Mouse (Mus musculus) midbrain, embryonic 15.5 days (tissue): Measurements from ENCODE around the gene Retreg1. TPM values are rescaled to one million over a fixed set of nuclear protein-coding genes. Genes with fewer than 3 reads are reported as not detected.
A peak's percentile ranks its signal among the peaks of the same experiment; 100 is the strongest.

Source experiments
- ATAC-seq: fragments of 200-750 bp; cut with Nextera tagmentation; replicated peaks from 2 replicates; pipeline ENCODE4 v1.8.0; 2017; ENCODE audit warnings: moderate TSS enrichment
- H3K27ac ChIP-seq: fragments of 300-500 bp; sonication (generic); 2 replicates; pipeline ENCODE4 v1.5.1; 2015; ENCODE audit warnings: mild to moderate bottlenecking, inconsistent platforms
- H3K27me3 ChIP-seq: fragments of 300-500 bp; sonication (generic); replicated peaks from 2 replicates; pipeline ENCODE4 v1.6.1; 2015; ENCODE audit warnings: inconsistent platforms
- H3K36me3 ChIP-seq: fragments of 300-500 bp; sonication (generic); replicated peaks from 2 replicates; pipeline ENCODE4 v1.6.1; 2015; ENCODE audit warnings: inconsistent platforms
- H3K4me1 ChIP-seq: fragments of 300-500 bp; sonication (generic); 2 replicates; pipeline ENCODE4 v1.6.1; 2015; ENCODE audit warnings: inconsistent platforms
- H3K4me2 ChIP-seq: fragments of 300-500 bp; sonication (generic); 2 replicates; pipeline ENCODE4 v1.6.1; 2015; ENCODE audit warnings: inconsistent platforms, mild to moderate bottlenecking, moderate library complexity
- H3K4me3 ChIP-seq: fragments of 300-500 bp; sonication (generic); 2 replicates; pipeline ENCODE4 v1.5.1; 2015; ENCODE audit warnings: mild to moderate bottlenecking, inconsistent platforms
- H3K9ac ChIP-seq: fragments of 300-500 bp; sonication (generic); 2 replicates; pipeline ENCODE4 v1.6.1; 2015; ENCODE audit warnings: mild to moderate bottlenecking, inconsistent platforms
- H3K9me3 ChIP-seq: fragments of 300-500 bp; sonication (generic); 2 replicates; pipeline ENCODE4 v1.6.1; 2016; ENCODE audit warnings: inconsistent platforms
- WGBS: fragments of 180-500 bp; shearing (Covaris S2); methylation state at CpG from one replicate; pipeline ENCODE4 v1.1.7; 2015; ENCODE audit warnings: mixed read lengths; 5-methylcytosine and 5-hydroxymethylcytosine counted together
- polyA plus RNA-seq: library from polyadenylated mRNA; unstranded; fragments of >200 nt; fragmentation: Nextera tagmentation; extraction: Ambion mirVana; gene quantifications from 2 replicates; pipeline ENCODE4 v1.2.1, GENCODE M21; 2015

Gene Retreg1
- polyA plus RNA-seq: 12.5 and 12.6 TPM in 2 replicates

- no peaks in the 10 kb centered on the region for H3K9me3 ChIP-seq
- peak within 1 kb of the TSS; percentile 73 for H3K27ac ChIP-seq
- peak within 1 kb of the TSS; percentile 81 for H3K4me3 ChIP-seq
- peaks cover 18% of the 10 kb centered on the region for H3K4me1 ChIP-seq
- peak within 1 kb of the TSS; percentile 87 for H3K9ac ChIP-seq
- peak within 1 kb of the TSS; percentile 90 for H3K4me2 ChIP-seq
- no peaks in the 10 kb centered on the region for H3K36me3 ChIP-seq
- under 1% methylated on average over 62 of the region's 72 CpGs for WGBS
- peak; percentile 91 for ATAC-seq
- no peaks in the 10 kb centered on the region; the same call in 1 of the 2 replicates for H3K27me3 ChIP-seq
Measured at GRCm38 (mm10) chr15:25843086-25843991, at the start of gene Retreg1. Retreg1 (plus strand) TSS chr15:25843180.

GRCm38 (mm10) chr15:25794123-25794522 lies 48.9 kb upstream of the Retreg1 start:
- H3K4me2 ChIP-seq: no peak overlapping the region
- no peaks in the 10 kb centered on the region for H3K9me3 ChIP-seq
- no peak overlapping the region for H3K27ac ChIP-seq
- H3K4me1 ChIP-seq: 0 out of 2 replicates have a peak, but pooled peaks cover 4% of the 10 kb centered on the region
- no peak for ATAC-seq
- no peak overlapping the region for H3K4me3 ChIP-seq
- H3K27me3 ChIP-seq: no peaks in the 10 kb centered on the region
- no peak overlapping the region for H3K9ac ChIP-seq
- peaks cover 3% of the 10 kb centered on the region; the same call in 1 of the 2 replicates for H3K36me3 ChIP-seq
- WGBS: 83% methylated on average over 8 of the region's 8 CpGs

- Histone ChIP-seq H3K9me3 (no peaks in the 10 kb centered on the region), H3K4me2 (no peak overlapping the region), H3K27ac (no peak overlapping the region), H3K4me3 (no peak overlapping the region), H3K9ac (no peak overlapping the region), H3K36me3 (peaks cover 3% of the 10 kb centered on the region; the same call in 1 of the 2 replicates), H3K4me1 (0 out of 2 replicates have a peak, but pooled peaks cover 4% of the 10 kb centered on the region), H3K27me3 (no peaks in the 10 kb centered on the region)
- 94% methylated on average over 9 of the region's 9 CpGs for WGBS
- no peak for ATAC-seq
Measured at GRCm38 (mm10) chr15:25795496-25795895, 47.5 kb upstream of the Retreg1 start.

GRCm38 (mm10) chr15:25796353-25796752 lies 46.6 kb upstream of the Retreg1 start:
- H3K9ac ChIP-seq: no peak overlapping the region
- no peak for ATAC-seq

GRCm38 (mm10) chr15:25797179-25797578 lies 45.8 kb upstream of the Retreg1 start:
- Histone ChIP-seq H3K4me1 (no peaks in the 10 kb centered on the region), H3K9ac (no peak overlapping the region), H3K4me2 (no peak overlapping the region), H3K4me3 (no peak overlapping the region), H3K9me3 (no peaks in the 10 kb centered on the region), H3K27ac (no peak overlapping the region), H3K36me3 (peaks cover 6% of the 10 kb centered on the region; the same call in 1 of the 2 replicates), H3K27me3 (no peaks in the 10 kb centered on the region)
- WGBS: 91% methylated on average over 8 of the region's 8 CpGs
- no peak for ATAC-seq

More at GRCm38 (mm10) chr15:25796353-25796752, 46.6 kb upstream of the Retreg1 start:
- no peak overlapping the region for H3K4me3 ChIP-seq
- no peaks in the 10 kb centered on the region for H3K9me3 ChIP-seq
- H3K4me2 ChIP-seq: no peak overlapping the region
- H3K36me3 ChIP-seq: peaks cover 6% of the 10 kb centered on the region; the same call in 1 of the 2 replicates
- H3K4me1 ChIP-seq: no peaks in the 10 kb centered on the region
- WGBS: 55% methylated on average over 3 of the region's 3 CpGs
- no peak overlapping the region for H3K27ac ChIP-seq
- H3K27me3 ChIP-seq: no peaks in the 10 kb centered on the region

- H3K4me2 ChIP-seq: no peak overlapping the region
- H3K4me1 ChIP-seq: no peaks in the 10 kb centered on the region
- H3K4me3 ChIP-seq: no peak overlapping the region
- peaks cover 6% of the 10 kb centered on the region; the same call in 1 of the 2 replicates for H3K36me3 ChIP-seq
- no peak overlapping the region for H3K27ac ChIP-seq
- H3K9ac ChIP-seq: no peak overlapping the region
- ATAC-seq: no peak
- H3K9me3 ChIP-seq: no peaks in the 10 kb centered on the region
- 82% methylated on average over 1 of the region's 1 CpGs for WGBS
- no peaks in the 10 kb centered on the region for H3K27me3 ChIP-seq
Measured at GRCm38 (mm10) chr15:25797888-25798287, 45.1 kb upstream of the Retreg1 start.

- ATAC-seq: no peak
- H3K9ac ChIP-seq: no peak overlapping the region
- no peak overlapping the region for H3K4me2 ChIP-seq
- 83% methylated on average over 5 of the region's 5 CpGs for WGBS
- H3K4me1 ChIP-seq: no peaks in the 10 kb centered on the region
- no peaks in the 10 kb centered on the region for H3K9me3 ChIP-seq
- H3K27ac ChIP-seq: no peak overlapping the region
- H3K36me3 ChIP-seq: 0 out of 2 replicates have a peak, but pooled peaks cover 2% of the 10 kb centered on the region
- no peaks in the 10 kb centered on the region for H3K27me3 ChIP-seq
- H3K4me3 ChIP-seq: no peak overlapping the region
Measured at GRCm38 (mm10) chr15:25801726-25802125, 41.3 kb upstream of the Retreg1 start.

GRCm38 (mm10) chr15:25802194-25802593 lies 40.8 kb upstream of the Retreg1 start:
- Histone ChIP-seq H3K27ac (no peak overlapping the region), H3K27me3 (no peaks in the 10 kb centered on the region), H3K4me2 (no peak overlapping the region), H3K36me3 (0 out of 2 replicates have a peak, but pooled peaks cover 2% of the 10 kb centered on the region), H3K9ac (no peak overlapping the region), H3K9me3 (no peaks in the 10 kb centered on the region), H3K4me3 (no peak overlapping the region), H3K4me1 (no peaks in the 10 kb centered on the region)
- WGBS: 87% methylated on average over 8 of the region's 8 CpGs
- no peak for ATAC-seq

- no peaks in the 10 kb centered on the region for H3K9me3 ChIP-seq
- no peaks in the 10 kb centered on the region for H3K4me1 ChIP-seq
- H3K4me3 ChIP-seq: no peak overlapping the region
- no peaks in the 10 kb centered on the region for H3K27me3 ChIP-seq
- 89% methylated on average over 15 of the region's 15 CpGs for WGBS
- no peak overlapping the region for H3K27ac ChIP-seq
- H3K36me3 ChIP-seq: 0 out of 2 replicates have a peak, but pooled peaks cover 2% of the 10 kb centered on the region
- H3K4me2 ChIP-seq: no peak overlapping the region
- H3K9ac ChIP-seq: no peak overlapping the region
- no peak for ATAC-seq
Measured at GRCm38 (mm10) chr15:25803111-25803510, 39.9 kb upstream of the Retreg1 start.

- Histone ChIP-seq H3K36me3 (0 out of 2 replicates have a peak, but pooled peaks cover 7% of the 10 kb centered on the region), H3K4me2 (no peak overlapping the region), H3K9me3 (no peaks in the 10 kb centered on the region), H3K4me1 (no peaks in the 10 kb centered on the region), H3K27me3 (no peaks in the 10 kb centered on the region), H3K4me3 (no peak overlapping the region), H3K9ac (no peak overlapping the region), H3K27ac (no peak overlapping the region)
- ATAC-seq: peak; percentile 75
- 84% methylated on average over 21 of the region's 21 CpGs for WGBS
Measured at GRCm38 (mm10) chr15:25805336-25806110, 37.5 kb upstream of the Retreg1 start.

GRCm38 (mm10) chr15:25806363-25806762 lies 36.6 kb upstream of the Retreg1 start:
- Histone ChIP-seq H3K9ac (no peak overlapping the region), H3K27me3 (no peaks in the 10 kb centered on the region), H3K27ac (no peak overlapping the region), H3K4me3 (no peak overlapping the region), H3K4me1 (no peaks in the 10 kb centered on the region), H3K4me2 (no peak overlapping the region), H3K36me3 (0 out of 2 replicates have a peak, but pooled peaks cover 4% of the 10 kb centered on the region), H3K9me3 (no peaks in the 10 kb centered on the region)
- ATAC-seq: no peak
- 93% methylated on average over 17 of the region's 17 CpGs for WGBS

GRCm38 (mm10) chr15:25806878-25807277 lies 36.1 kb upstream of the Retreg1 start:
- Histone ChIP-seq H3K4me1 (no peaks in the 10 kb centered on the region), H3K4me3 (no peak overlapping the region), H3K27me3 (no peaks in the 10 kb centered on the region), H3K36me3 (0 out of 2 replicates have a peak, but pooled peaks cover 4% of the 10 kb centered on the region), H3K4me2 (no peak overlapping the region), H3K9me3 (no peaks in the 10 kb centered on the region), H3K9ac (no peak overlapping the region), H3K27ac (no peak overlapping the region)
- ATAC-seq: no peak
- WGBS: 94% methylated on average over 9 of the region's 9 CpGs
